Mouse (Mus musculus) thymus, postnatal 0 days (tissue): ENCODE data around the gene Nell2. TPM values are rescaled to one million over a fixed set of nuclear protein-coding genes. Genes with fewer than 3 reads are reported as not detected.

Experiments
- DNase-seq: peaks from one replicate; pipeline ENCODE4 v3.0.0-alpha.2; 2015; ENCODE audit warnings: low spot score
- polyA plus RNA-seq: library from polyadenylated mRNA; unstranded; fragments of >200 nt; fragmentation: Nextera tagmentation; extraction: Ambion mirVana; gene quantifications from 2 replicates; pipeline ENCODE4 v1.2.1, GENCODE M21; 2015

Nell2 gene
- polyA plus RNA-seq, 1 experiment from 2014 or later: 4.7 TPM

DNA sequence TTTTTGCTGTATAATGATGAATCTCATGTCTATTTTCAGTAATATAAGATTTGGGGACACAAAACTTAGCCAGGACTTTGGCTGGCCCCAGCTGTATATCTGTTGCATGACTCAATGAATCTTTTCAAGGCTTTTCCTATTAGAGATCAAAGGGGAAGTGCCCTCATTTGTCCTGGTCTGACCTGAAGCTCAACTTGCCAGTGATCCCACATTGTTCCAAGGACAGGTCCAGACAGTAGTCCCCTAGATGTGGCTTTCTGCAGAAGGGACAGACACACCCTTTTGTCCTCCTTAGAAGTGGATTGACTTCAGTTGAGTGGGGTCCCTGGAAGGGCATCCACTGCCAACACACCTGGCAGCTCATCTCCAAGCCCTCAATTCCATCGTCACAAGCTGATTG lies 173.6 kb downstream of the Nell2 start:
- no peak for DNase-seq

DNA sequence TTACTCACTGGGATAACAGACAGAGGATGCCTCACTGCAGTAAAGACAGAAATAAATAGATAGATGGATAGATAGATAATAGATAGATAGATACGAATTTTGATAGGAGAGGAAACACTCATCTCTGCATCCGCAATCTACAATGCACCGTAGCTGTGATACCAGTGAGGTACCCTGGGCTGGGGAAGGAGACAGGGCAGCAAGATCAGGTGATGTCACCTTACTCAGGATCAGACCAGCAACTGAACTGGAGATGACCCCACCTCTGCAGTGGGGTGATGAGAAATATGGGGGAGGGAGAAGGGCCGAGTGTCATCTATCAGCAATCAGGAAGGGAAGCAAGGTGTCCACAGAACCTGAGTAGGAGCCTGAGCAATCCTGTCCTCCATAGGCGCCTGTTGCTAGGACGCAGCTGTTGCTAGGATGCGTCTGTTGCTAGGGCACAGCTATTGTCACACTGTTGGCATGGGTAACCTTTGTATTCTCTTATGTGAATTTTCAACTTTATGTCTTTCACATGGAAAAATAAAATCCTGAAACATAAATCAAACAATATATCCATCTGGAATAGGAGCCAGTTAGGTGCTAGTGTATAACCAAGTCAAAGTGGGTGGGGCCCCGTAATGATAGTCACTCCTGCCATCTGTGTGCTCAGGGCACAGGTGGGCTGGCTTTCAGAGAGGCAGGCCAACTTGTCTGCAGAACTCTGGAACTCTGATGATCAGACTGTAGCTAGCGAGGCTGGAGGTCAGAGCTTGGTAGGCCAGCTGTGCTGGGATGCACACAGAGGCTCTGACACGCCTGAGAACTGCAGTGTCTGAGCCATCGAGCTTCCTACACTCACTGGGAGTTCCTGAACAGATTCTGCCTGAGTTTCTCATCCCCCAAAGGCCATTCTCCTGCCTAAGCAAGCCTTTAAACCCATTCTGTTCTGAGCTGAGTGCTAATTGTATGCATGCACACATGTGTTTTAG lies 193.7 kb downstream of the Nell2 start:
- DNase-seq: no peak

DNA sequence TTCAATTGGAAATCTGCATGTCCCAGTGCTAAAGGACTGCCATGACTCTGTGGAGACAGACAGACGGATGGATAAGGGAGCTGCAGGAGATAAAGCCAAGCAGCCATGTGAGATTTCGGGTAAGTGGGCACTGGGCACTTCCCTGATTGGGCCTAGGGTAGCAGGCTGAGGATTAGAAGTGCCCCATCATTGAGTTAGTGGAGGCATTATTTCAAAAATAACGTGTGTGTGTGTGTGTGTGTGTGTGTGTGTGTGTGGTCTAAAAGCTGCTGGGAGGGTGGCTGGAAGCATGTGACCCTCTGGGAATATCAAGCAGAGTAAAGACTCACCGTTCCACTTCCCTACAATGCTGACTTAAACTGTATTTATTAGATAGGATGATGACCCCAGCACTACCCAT lies 195.1 kb downstream of the Nell2 start:
- DNase-seq: no peak

DNA sequence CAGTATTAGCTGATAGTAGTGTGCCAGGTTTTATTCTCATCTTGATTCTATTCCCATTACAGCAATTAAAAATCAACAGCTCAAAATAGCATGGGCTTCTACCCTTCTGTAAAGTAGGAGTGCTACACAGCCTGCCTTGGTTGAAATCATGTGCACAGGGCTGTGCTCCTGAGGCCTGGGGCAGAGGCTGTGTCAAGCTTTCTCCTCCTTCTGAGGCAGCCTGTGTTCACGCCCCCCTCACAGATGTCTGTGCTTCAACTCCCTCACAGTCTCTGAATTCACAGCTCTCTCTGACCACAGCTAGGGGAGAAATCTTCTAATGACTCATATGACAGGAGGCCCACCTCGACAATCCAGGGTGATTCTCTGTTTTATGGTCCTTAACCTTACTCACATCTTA lies 197.4 kb downstream of the Nell2 start:
- no peak for DNase-seq

DNA sequence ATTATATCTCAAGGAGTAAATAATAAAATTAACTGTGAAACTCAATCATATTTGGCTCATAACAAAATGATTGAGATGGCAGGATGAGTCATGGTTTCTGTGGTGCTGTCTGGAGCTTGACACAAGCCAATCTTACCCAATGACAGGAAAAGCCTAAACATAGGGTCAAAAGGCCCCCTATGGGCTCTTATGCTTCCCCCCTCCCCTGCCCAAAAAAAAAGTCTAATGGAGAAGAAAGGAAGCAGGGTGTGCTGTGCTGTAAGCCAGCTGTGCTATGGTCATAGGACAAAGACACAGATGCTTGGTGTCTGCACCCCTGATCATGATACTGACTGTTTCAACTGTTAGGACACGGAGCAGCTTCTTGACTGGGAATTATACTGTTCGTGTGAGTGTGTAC lies 205.6 kb downstream of the Nell2 start:
- DNase-seq: no peak

DNA sequence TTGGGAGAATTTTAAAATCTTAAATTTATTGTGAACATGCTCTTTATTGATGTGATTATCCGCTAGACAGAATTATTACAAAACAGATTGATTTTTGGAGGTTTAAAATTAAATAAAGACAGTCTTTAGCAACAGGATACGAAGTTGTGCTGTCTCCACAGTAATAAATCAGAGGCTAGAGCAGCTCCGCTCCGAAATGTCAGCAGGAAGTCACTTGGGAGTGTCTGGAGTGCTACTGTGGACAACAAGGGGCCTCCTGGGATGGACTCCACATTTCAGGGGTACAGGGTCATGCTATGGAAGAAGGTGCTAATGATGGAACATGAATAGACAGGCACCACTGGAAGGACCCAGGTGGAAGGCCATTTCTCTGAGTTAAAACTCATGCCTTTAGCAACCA lies 211.7 kb downstream of the Nell2 start:
- no peak for DNase-seq

DNA sequence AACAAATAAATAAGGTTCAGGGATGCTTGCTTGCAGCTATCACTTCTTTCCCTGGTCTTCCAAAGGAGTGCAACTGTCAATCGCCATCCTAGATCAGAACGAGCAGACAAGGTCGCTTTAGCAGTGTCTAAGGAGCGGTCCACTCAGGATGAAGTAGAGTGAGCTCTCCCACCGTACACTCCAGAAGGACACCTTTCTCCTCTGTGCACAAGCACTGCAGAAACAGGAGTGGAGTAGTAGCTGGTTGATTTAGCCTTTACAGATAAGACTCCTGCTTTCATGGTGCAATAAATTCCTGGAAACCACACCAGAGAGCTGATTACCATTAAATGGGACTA lies 213.6 kb downstream of the Nell2 start:
- DNase-seq: no peak

DNA sequence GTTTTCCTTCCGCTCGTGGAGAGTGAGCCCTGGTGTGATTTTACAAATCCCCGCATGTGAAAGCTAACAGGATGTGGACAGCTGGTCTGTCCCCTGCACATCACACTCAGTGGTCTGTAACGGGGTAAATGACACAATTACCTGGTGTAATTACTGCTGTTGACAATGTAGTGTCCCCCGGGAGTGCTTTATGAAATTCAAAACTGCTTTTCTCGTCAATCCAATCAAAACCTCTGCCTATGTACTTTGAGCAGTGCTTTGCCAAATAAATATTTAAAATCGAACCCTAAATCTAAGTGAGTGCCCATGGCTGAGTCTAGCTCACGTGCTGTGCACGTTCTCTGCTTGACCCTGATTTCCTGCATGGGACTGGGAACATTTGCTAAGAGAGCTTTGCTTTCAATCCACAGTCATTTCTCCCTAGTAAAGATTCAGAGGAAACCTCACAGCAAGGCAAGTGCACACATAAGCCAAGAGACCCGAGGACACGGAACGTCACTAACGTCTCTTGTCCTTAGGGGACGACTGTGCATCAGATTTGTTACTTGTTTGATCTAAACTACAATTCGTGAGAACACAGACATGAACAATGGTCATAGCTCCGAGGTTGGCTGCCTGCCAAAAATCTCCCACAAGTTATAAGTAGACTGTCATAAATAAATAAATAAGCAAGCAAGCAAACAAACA lies 214.1 kb downstream of the Nell2 start:
- DNase-seq: no peak

DNA sequence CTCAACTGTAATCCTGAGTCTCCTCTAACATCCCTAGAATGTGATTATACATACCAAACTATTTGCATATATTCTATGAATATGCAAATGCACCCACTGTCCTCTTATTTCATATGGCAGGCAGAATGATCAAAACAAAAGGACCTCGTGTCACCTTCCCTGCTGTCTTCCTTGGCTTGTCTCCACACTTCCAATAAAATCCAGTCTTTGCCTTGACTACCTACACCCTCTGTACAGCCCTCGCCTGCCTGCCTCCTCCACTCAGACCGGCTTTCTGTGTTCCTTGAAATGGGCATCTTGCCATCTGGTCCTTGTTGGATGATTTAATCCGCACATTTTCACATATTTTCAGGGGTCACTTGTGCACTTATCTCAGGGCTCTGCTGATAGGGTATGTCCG lies 215.1 kb downstream of the Nell2 start:
- no peak for DNase-seq

DNA sequence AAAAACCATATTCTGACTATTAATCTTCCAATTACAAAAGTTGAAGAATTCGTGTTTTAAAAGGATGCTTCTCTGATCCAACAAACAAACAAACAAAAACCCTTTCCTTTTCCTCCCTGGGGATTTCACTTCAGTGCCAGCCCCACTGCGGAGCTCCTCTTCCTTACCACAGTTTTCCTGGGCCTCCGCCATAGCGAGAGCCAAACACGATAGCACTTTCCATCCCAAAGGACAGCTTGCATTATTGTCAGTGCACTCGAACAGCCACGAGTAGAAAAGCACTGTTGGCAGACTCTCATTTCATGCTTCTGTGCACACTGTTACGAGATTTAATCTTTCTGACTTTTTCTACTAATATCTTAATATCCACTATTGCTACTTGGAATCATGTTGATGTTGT lies 224.3 kb downstream of the Nell2 start:
- DNase-seq: no peak

DNA sequence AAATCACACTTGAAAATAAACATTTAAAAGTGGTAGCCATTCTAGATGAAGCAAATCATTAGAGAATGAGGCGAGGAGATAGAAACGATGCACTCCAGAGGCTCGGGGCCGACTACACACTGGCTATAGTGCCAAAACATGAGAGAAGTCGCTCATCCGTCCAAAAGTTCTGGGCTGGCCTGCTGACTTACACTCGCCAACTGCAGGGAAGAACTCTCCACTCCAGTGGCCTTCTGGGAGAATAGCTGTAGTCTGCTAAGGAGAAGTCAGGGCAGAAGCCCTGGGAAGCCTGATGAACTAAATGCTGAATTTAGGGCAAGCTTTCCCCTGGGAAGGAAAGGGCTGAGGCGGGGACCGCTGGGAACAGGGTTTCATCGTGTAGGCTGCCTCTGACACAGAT lies 231.8 kb downstream of the Nell2 start:
- no peak for DNase-seq

DNA sequence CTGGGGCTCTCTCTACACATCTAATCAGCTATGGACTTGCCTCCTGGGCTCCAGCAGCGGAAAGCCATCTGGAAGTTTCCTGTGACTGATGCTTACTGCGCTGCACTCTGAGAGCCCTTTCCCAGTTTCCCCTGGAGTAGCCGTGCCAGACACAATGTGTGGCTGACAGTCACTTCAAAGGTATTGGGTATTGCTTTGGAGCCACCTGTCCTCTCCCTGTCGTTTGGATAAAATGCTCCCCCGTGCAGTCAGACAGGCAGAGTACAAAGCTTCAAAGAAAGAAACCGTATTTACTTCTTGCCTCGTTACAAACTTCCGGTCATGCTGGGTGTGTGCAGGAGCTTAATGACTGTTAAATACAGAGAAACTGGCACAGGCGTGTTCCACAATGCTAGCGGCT lies 239.3 kb downstream of the Nell2 start:
- no peak for DNase-seq

DNA sequence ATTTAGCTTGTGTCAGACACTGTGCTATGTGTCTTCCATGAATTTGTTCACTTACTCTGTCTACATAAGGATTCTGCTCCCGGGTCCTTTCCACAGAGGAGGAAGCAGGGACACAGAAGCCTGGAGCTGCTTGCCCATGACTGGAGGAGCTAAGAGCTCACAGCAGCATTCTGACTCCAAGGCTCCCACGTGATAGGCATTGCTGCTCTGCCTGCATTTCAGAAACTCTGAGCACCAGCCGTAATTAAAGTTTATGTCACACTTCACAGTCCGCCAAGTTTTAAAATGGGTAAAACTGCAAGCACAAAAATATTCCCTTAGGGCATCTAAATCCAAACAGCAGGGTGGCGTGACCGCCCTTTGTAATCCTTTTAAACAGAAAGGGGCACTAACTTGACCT lies 243.2 kb downstream of the Nell2 start:
- no peak for DNase-seq

DNA sequence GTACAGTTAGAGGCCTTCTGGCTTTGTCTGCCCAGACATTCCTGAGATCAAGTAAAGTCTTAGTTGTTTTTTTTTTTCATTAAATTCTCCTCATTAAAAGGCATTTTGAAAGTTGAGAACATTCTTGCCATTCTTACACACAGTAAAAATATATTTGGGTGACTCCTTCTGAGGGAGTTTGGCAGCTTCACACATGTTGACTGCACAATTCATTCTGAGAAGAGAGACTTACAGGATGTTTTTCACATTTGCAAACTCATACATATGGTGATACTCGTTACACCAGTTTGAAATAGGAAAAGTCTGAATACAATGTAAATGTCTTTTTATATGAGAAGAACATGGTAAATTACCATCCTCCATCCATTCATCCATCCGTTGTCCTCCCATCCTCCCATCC lies 247.4 kb downstream of the Nell2 start:
- no peak for DNase-seq

DNA sequence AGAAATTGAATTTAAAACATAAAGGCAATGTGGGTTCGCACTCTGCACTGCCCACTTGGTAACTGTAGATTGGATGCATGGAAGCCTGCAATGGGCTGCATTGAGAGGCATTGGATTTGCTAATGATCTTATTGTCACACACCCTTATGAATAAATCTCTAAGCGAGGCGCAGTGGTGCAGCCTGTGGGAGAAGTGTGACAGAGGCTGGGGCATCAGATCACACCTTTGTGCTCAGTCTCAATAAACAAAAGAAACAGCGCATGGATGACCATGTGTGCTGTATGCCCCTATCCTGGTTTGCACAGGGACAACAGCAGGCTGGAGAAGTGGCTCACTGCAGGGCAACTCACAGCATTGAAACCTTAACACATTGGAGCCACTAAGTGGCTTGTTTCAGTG lies 250.4 kb downstream of the Nell2 start:
- no peak for DNase-seq

DNA sequence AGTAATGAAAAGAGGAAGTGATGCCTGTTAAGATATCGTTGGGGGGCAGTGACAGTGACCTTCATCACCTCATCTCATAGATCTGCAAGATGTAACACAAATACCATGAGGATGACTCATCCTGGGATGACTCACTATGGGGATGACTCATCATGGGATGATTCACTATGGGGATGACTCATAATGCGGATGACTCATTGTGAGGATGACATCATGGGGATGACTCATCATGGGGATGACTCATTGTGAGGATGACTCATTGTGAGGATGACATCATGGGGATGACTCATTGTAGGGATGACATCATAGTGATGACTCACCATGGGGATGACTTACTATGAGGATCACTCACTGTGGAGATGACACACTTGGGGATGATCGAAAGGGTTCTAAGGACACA lies 251.8 kb downstream of the Nell2 start:
- no peak for DNase-seq

DNA sequence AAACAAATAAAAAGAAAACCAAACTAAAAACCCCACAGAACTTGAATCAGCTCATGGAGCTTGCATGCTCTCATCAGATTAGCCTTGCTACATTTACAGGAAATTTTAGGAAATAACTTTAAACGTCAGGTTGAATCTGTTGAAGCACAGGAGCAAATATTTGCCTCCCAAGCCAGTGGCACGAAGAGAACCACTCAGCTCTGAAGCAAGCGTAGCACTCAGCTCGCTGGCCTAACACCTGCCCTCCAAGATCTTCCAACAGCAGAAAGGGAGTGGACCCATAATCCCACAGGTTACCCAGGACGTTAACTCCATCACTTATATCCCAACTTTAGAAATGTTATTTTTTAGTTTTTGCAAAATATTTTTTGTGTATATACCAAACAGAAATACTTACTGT lies 252.8 kb downstream of the Nell2 start:
- DNase-seq: no peak

DNA sequence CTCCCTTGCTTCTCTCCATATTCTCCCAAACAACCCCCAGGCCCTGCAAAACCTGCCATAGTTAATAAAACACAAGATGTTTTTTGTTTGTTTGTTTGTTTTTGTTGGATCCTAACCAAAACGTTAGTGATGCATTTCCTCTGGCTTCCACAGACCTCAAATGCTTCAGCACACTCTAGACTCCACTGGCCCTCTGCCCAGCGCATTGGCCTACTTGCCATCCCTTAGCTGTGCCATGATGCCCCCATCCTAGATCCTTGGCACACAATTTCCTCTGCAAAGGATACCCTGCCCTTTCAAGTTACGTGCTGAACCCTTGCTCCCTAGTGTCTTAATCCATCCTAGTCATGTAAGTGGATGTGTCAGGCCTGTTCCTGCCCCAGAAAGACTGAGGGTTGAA lies 255.1 kb downstream of the Nell2 start:
- DNase-seq: no peak

DNA sequence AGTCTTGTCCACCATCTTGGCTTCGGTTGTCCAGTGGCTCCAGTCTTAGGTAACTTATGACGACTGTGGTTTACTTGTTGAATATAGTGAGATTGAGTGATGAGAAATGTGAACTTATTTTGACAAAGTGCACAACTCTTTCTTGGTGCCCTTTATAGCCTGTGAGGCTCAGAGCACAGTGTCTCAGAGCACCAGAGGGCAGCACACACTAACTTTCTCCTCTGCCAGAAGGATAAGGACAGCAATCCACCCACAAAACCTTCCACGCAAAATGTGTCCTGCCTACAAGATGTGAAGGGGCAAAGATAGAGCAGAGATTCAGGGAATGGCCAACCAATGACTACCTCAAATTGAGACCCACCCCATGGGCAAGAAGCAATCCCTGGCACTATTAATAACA lies 256.2 kb downstream of the Nell2 start:
- no peak for DNase-seq

DNA sequence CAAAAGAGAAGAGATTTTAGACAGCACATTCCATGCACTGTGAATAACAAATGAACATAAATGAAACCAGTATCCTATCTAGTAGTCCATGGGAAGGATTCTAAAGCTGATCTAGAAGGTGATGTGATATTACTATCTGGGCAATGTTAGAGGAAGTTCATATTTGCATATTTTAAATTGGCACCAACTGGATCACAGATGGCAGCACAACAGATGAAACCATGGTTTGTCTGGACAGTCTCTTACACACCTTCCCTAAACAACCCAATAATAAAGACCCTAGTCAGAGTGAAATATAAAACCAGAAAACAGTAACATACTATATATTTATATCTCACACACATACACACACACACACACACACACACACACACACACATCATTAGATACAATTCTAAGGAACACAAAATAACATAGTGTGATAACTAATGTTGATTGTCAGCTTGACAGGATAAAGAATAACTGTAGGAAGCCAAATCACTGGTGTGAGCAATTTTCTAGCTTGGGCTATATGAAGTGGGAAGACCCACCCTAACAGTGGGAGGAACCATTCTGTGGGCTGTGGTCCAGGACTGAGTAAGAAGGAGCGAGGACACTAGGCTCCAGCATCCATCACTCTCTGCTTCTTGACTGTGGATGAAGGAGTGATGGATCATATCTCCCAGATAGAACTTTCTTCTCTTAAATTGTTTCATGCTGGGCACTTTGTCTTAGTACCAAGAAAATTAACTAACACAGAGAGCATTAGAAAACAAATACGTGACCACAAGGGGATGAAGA lies 268.5 kb downstream of the Nell2 start:
- no peak for DNase-seq

DNA sequence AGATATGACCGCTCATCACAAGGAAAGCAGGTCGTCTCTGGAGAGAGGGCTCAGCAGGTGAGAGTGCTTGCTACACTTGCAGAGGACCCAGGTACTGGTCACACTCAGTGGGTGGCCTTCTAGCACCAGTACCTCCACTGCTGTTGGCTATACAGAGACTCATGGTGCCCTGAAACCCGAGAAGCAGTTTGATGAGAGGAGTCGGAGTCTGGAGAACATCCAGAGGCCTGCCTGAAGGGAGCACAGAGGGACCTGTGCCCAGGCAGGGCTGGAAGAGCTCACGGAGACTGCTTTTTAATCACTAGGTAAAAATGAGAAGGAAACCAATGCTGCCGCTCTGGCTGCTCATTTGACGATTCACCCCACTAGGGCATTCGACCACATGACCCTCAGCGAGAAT lies 271.2 kb downstream of the Nell2 start:
- DNase-seq: no peak

DNA sequence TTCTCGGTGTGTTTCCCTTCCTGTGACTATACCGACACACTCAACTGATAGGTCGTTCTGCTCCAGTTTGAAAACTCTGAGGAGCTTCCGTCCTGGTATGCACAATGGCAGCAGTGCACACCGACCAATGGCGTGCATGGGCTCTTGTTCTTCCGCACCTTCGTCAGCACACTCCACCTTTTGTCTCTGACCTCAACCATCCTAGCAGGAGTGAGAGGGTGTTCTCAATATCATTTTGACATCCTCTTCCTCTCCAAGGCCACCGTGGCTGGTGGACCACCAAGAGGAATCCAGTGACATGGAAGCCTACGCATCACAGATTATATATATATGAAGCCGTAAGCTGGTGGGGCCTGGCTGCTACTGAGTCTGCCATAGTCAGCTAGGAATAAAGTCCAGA lies 282.8 kb downstream of the Nell2 start:
- no peak for DNase-seq
